Mouse (Mus musculus): ENCODE data around the gene Gm49711. TPM values are rescaled to one million over a fixed set of nuclear protein-coding genes. Genes with fewer than 3 reads are reported as not detected.
"Not testable (repeated sequence)": the region's sequence is repeated elsewhere in the genome, so short reads cannot be mapped to it uniquely, and the experiment has no call there.

The Gm49711 gene
- polyA plus RNA-seq, 1 experiment from 2014 or later: 0.25 TPM

GRCm38 (mm10) chr16:92179306-92179705 lies 121.2 kb downstream of the Gm49711 start:
- Histone ChIP-seq H3K9me3 (ENCODE audit: control insufficient read depth, low read length) (no peaks in the 10 kb centered on the region), H3K4me2 (ENCODE audit: low read length) (no peak overlapping the region), H3K9ac (replicated peaks; ENCODE audit: low read depth, low read length) (no peak overlapping the region), H3K27me3 (replicated peaks; ENCODE audit: control insufficient read depth, insufficient read depth, low read length) (no peaks in the 10 kb centered on the region), H3K4me1 (replicated peaks; ENCODE audit: control insufficient read depth, insufficient read depth, low read length) (no peaks in the 10 kb centered on the region), H3K36me3 (ENCODE audit: control insufficient read depth, insufficient read depth) (no peaks in the 10 kb centered on the region), H3K4me3 (replicated peaks; ENCODE audit: low read length) (no peak overlapping the region), H3K27ac (ENCODE audit: low read length) (no peak overlapping the region)
- no peak for ATAC-seq
- WGBS: 61% methylated on average over 8 of the region's 8 CpGs

GRCm38 (mm10) chr16:92183477-92183876 lies 125.4 kb downstream of the Gm49711 start:
- Histone ChIP-seq H3K36me3 (ENCODE audit: control insufficient read depth, insufficient read depth) (no peaks in the 10 kb centered on the region), H3K4me3 (replicated peaks; ENCODE audit: low read length) (no peak overlapping the region), H3K27ac (ENCODE audit: low read length) (no peak overlapping the region), H3K9ac (replicated peaks; ENCODE audit: low read depth, low read length) (no peak overlapping the region), H3K4me2 (ENCODE audit: low read length) (no peak overlapping the region), H3K9me3 (ENCODE audit: control insufficient read depth, low read length) (no peaks in the 10 kb centered on the region), H3K4me1 (replicated peaks; ENCODE audit: control insufficient read depth, insufficient read depth, low read length) (no peaks in the 10 kb centered on the region), H3K27me3 (replicated peaks; ENCODE audit: control insufficient read depth, insufficient read depth, low read length) (no peaks in the 10 kb centered on the region)
- ATAC-seq: no peak
- WGBS: 82% methylated on average over 4 of the region's 4 CpGs

GRCm38 (mm10) chr16:92190603-92191002 lies 132.5 kb downstream of the Gm49711 start:
- Histone ChIP-seq H3K27ac (ENCODE audit: low read length) (no peak overlapping the region), H3K4me1 (replicated peaks; ENCODE audit: control insufficient read depth, insufficient read depth, low read length) (no peaks in the 10 kb centered on the region), H3K9ac (replicated peaks; ENCODE audit: low read depth, low read length) (no peak overlapping the region), H3K4me2 (ENCODE audit: low read length) (no peak overlapping the region), H3K27me3 (replicated peaks; ENCODE audit: control insufficient read depth, insufficient read depth, low read length) (no peaks in the 10 kb centered on the region), H3K9me3 (ENCODE audit: control insufficient read depth, low read length) (peaks cover 3% of the 10 kb centered on the region; the same call in 1 of the 2 replicates), H3K36me3 (ENCODE audit: control insufficient read depth, insufficient read depth) (no peaks in the 10 kb centered on the region), H3K4me3 (replicated peaks; ENCODE audit: low read length) (no peak overlapping the region)
- no peak for ATAC-seq

- H3K27ac ChIP-seq (ENCODE audit: low read length): no peak overlapping the region
- H3K27me3 ChIP-seq (replicated peaks; ENCODE audit: control insufficient read depth, insufficient read depth, low read length): no peaks in the 10 kb centered on the region
- H3K36me3 ChIP-seq (ENCODE audit: control insufficient read depth, insufficient read depth): no peaks in the 10 kb centered on the region
- peaks cover 3% of the 10 kb centered on the region; the same call in 1 of the 2 replicates for H3K9me3 ChIP-seq (ENCODE audit: control insufficient read depth, low read length)
- WGBS: 47% methylated on average over 6 of the region's 6 CpGs
- H3K4me1 ChIP-seq (replicated peaks; ENCODE audit: control insufficient read depth, insufficient read depth, low read length): peaks cover 12% of the 10 kb centered on the region
- no peak overlapping the region for H3K9ac ChIP-seq (replicated peaks; ENCODE audit: low read depth, low read length)
- no peak overlapping the region for H3K4me2 ChIP-seq (ENCODE audit: low read length)
- no peak for ATAC-seq
- no peak overlapping the region for H3K4me3 ChIP-seq (replicated peaks; ENCODE audit: low read length)
Observed at GRCm38 (mm10) chr16:92195094-92195493, 137.0 kb downstream of the Gm49711 start.

GRCm38 (mm10) chr16:92196741-92197331 lies 138.7 kb downstream of the Gm49711 start:
- Histone ChIP-seq H3K4me1 (replicated peaks; ENCODE audit: control insufficient read depth, insufficient read depth, low read length) (peaks cover 12% of the 10 kb centered on the region), H3K4me3 (replicated peaks; ENCODE audit: low read length) (no peak overlapping the region), H3K36me3 (ENCODE audit: control insufficient read depth, insufficient read depth) (no peaks in the 10 kb centered on the region), H3K27me3 (replicated peaks; ENCODE audit: control insufficient read depth, insufficient read depth, low read length) (no peaks in the 10 kb centered on the region), H3K9ac (replicated peaks; ENCODE audit: low read depth, low read length) (no peak overlapping the region), H3K27ac (ENCODE audit: low read length) (peak overlapping the region; percentile 56), H3K4me2 (ENCODE audit: low read length) (no peak overlapping the region), H3K9me3 (ENCODE audit: control insufficient read depth, low read length) (peaks cover 3% of the 10 kb centered on the region; the same call in 1 of the 2 replicates)
- 28% methylated on average over 8 of the region's 8 CpGs for WGBS
- ATAC-seq: peak; percentile 93

GRCm38 (mm10) chr16:92200615-92201014 lies 142.5 kb downstream of the Gm49711 start:
- no peak overlapping the region for H3K4me3 ChIP-seq (replicated peaks; ENCODE audit: low read length)
- no peaks in the 10 kb centered on the region for H3K36me3 ChIP-seq (ENCODE audit: control insufficient read depth, insufficient read depth)
- no peak for ATAC-seq
- peaks cover 12% of the 10 kb centered on the region for H3K4me1 ChIP-seq (replicated peaks; ENCODE audit: control insufficient read depth, insufficient read depth, low read length)
- no peaks in the 10 kb centered on the region for H3K9me3 ChIP-seq (ENCODE audit: control insufficient read depth, low read length)
- H3K9ac ChIP-seq (replicated peaks; ENCODE audit: low read depth, low read length): no peak overlapping the region
- 54% methylated on average over 7 of the region's 7 CpGs for WGBS
- no peaks in the 10 kb centered on the region for H3K27me3 ChIP-seq (replicated peaks; ENCODE audit: control insufficient read depth, insufficient read depth, low read length)
- H3K4me2 ChIP-seq (ENCODE audit: low read length): no peak overlapping the region
- no peak overlapping the region for H3K27ac ChIP-seq (ENCODE audit: low read length)

GRCm38 (mm10) chr16:92203599-92203998 lies 145.5 kb downstream of the Gm49711 start:
- Histone ChIP-seq H3K9me3 (ENCODE audit: control insufficient read depth, low read length) (no peaks in the 10 kb centered on the region), H3K9ac (replicated peaks; ENCODE audit: low read depth, low read length) (no peak overlapping the region), H3K36me3 (ENCODE audit: control insufficient read depth, insufficient read depth) (no peaks in the 10 kb centered on the region), H3K27me3 (replicated peaks; ENCODE audit: control insufficient read depth, insufficient read depth, low read length) (no peaks in the 10 kb centered on the region), H3K4me1 (replicated peaks; ENCODE audit: control insufficient read depth, insufficient read depth, low read length) (no peaks in the 10 kb centered on the region), H3K27ac (ENCODE audit: low read length) (no peak overlapping the region), H3K4me3 (replicated peaks; ENCODE audit: low read length) (no peak overlapping the region), H3K4me2 (ENCODE audit: low read length) (no peak overlapping the region)
- 73% methylated on average over 8 of the region's 8 CpGs for WGBS
- ATAC-seq: no peak

GRCm38 (mm10) chr16:92209291-92209781 lies 151.2 kb downstream of the Gm49711 start:
- no peak overlapping the region for H3K27ac ChIP-seq (ENCODE audit: low read length)
- ATAC-seq: no peak
- 82% methylated on average over 5 of the region's 5 CpGs for WGBS

GRCm38 (mm10) chr16:92210316-92210715 lies 152.2 kb downstream of the Gm49711 start:
- not testable (repeated sequence) for H3K36me3 ChIP-seq (ENCODE audit: control insufficient read depth, insufficient read depth); H3K4me2 ChIP-seq (ENCODE audit: low read length); H3K27ac ChIP-seq (ENCODE audit: low read length); H3K4me1 ChIP-seq (replicated peaks; ENCODE audit: control insufficient read depth, insufficient read depth, low read length); H3K4me3 ChIP-seq (replicated peaks; ENCODE audit: low read length); H3K27me3 ChIP-seq (replicated peaks; ENCODE audit: control insufficient read depth, insufficient read depth, low read length); H3K9ac ChIP-seq (replicated peaks; ENCODE audit: low read depth, low read length); H3K9me3 ChIP-seq (ENCODE audit: control insufficient read depth, low read length); ATAC-seq
- 72% methylated on average over 5 of the region's 5 CpGs for WGBS

More at GRCm38 (mm10) chr16:92209291-92209781, 151.2 kb downstream of the Gm49711 start:
- H3K4me3 ChIP-seq (replicated peaks; ENCODE audit: low read length): no peak overlapping the region
- H3K36me3 ChIP-seq (ENCODE audit: control insufficient read depth, insufficient read depth): no peaks in the 10 kb centered on the region
- H3K4me1 ChIP-seq (replicated peaks; ENCODE audit: control insufficient read depth, insufficient read depth, low read length): no peaks in the 10 kb centered on the region
- no peak overlapping the region for H3K9ac ChIP-seq (replicated peaks; ENCODE audit: low read depth, low read length)
- H3K27me3 ChIP-seq (replicated peaks; ENCODE audit: control insufficient read depth, insufficient read depth, low read length): no peaks in the 10 kb centered on the region
- no peaks in the 10 kb centered on the region for H3K9me3 ChIP-seq (ENCODE audit: control insufficient read depth, low read length)
- H3K4me2 ChIP-seq (ENCODE audit: low read length): no peak overlapping the region

GRCm38 (mm10) chr16:92213911-92214310 lies 155.8 kb downstream of the Gm49711 start:
- H3K27me3 ChIP-seq (replicated peaks; ENCODE audit: control insufficient read depth, insufficient read depth, low read length); H3K36me3 ChIP-seq (ENCODE audit: control insufficient read depth, insufficient read depth); ATAC-seq; H3K9ac ChIP-seq (replicated peaks; ENCODE audit: low read depth, low read length); H3K4me3 ChIP-seq (replicated peaks; ENCODE audit: low read length); H3K27ac ChIP-seq (ENCODE audit: low read length); H3K9me3 ChIP-seq (ENCODE audit: control insufficient read depth, low read length); H3K4me1 ChIP-seq (replicated peaks; ENCODE audit: control insufficient read depth, insufficient read depth, low read length); H3K4me2 ChIP-seq (ENCODE audit: low read length): not testable (repeated sequence)
- WGBS: 67% methylated on average over 1 of the region's 1 CpGs

All from forebrain, embryonic 16.5 days (tissue).